Mouse (Mus musculus): ENCODE results near the gene Zfp609.

The Zfp609 gene

DNA sequence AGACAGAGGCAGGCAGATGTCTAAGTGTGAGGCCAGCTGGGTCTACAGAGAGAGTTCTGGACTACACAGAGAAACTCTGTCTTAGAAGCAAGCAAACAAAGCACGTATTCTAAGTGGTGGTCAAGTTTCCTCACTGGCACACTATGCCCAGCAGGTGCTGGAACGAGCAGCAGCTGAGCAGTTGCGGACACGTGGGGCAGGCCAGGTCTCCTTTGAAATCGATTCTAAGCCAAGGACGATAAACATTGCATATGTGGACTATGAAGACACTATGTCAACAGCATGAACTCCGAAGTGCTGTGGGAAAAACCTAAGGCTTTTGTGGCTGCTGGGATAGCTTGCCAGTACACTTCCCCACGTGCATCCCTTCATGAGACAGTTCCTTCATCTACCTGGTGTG is 67.4 kb downstream of the Zfp609 start:
- no peak for DNase-seq (ENCODE audit: low spot score)

DNA sequence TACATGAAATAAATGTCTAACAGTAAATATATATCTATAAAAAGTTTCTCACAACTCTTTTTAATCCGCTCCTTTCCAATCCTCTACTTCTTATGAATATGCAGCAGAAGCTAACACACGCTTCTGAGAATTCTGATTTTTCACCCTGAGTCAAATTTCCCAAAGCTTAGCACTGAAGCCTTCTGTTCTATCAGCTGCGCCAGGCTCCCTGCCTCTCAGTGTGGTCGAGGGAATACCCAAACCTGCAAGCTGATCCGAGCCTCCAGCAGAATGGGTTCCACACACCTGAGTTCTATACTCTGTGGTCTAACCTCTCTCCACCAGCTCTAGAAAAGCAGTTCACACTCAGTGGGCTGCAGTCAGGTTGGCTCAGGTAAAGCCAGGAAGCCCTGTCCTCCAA is 68.1 kb downstream of the Zfp609 start:
- no peak for DNase-seq (ENCODE audit: low spot score)

DNA sequence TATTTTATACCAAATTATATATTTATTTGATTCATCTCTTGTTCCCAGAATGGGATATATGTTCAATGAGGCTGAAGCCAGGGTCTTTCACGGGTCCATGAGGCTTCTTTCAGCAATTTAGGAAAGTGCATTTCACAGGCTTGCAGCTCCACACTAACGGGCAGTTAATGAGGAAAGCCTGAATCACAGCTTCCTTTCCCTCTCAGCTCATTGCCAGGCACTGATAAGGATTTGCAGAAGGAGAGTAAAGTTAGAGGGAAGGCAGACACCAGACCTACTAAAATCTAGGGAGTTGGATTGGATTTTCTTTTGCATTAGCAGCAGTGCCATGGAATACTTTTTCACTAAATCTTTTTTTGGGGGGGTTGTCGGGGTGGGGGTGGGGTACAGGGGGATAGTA is 69.5 kb downstream of the Zfp609 start:
- no peak for DNase-seq (ENCODE audit: low spot score)

- no peak for DNase-seq (ENCODE audit: low spot score)
These were observed 71.5 kb downstream of the Zfp609 start for GRCm38 (mm10) chr9:65755673-65756375.

- no peak for DNase-seq (ENCODE audit: low spot score)
These were observed 72.2 kb downstream of the Zfp609 start for GRCm38 (mm10) chr9:65755164-65755563.

DNA sequence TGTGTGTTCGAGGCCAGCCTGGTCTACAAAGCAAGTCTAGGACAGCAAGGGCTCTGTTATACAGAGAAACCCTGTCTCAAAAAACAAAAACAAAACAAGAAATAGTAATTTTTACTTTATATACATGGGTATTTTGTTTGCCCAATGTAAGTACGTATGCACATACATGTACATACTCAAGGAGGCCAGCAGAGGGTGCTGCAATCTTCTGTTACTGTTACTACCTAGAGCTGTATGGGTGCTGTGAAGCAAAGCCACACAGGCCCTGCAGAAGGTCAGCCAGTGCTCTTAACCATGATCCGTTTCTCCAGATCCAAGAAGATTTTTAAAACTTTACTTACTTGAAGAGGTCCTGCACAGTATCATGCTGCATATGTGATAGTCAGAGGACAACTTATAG is 74.7 kb downstream of the Zfp609 start:
- no peak for DNase-seq (ENCODE audit: low spot score)

DNA sequence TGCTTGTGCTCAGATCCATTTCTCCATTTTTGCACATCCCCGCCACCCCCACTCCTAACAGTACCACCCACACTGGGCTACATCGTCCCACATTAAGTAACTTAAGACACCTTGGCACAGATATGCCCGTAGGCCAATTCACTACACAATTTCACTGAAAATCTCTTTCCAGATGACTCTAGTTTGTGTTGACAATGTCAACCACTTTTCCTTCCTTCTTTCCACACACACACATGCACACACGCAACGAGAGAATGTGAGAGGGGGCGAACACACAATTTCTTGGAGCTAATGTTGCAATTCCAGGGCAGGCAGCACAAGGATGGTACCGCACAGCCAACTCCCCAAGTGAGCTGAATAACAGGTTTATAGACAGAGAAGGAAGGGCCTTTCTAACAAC is 75.5 kb downstream of the Zfp609 start:
- DNase-seq (ENCODE audit: low spot score), result no peak

GRCm38 (mm10) chr9:65748102-65748501 is 79.3 kb downstream of the Zfp609 start:
- DNase-seq (ENCODE audit: low spot score), result no peak

DNA sequence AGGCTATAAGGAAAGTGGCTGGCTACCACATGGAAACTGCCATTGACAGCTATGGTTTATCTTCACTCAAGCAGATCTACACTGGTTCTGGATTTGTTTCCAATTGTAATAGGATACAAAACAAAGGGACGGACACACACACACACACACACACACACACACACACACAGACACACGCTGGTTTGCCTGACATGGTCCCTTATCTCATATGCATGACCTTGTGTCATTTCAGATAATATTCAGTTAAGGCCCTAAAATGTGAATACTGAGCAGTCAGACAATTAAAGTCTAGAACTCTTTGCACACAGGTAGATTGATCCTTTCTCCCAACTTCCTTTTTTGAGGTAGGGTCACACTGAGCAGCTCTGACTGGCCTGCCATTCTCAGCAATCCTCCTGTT is 80.9 kb downstream of the Zfp609 start:
- no peak for DNase-seq (ENCODE audit: low spot score)

GRCm38 (mm10) chr9:65745456-65745855 is 81.9 kb downstream of the Zfp609 start:
- DNase-seq (ENCODE audit: low spot score), result no peak

- DNase-seq (ENCODE audit: low spot score), result peak; percentile 32
These were observed 82.9 kb downstream of the Zfp609 start for GRCm38 (mm10) chr9:65744171-65745082.

GRCm38 (mm10) chr9:65743809-65744170 is 83.6 kb downstream of the Zfp609 start:
- DNase-seq (ENCODE audit: low spot score), result no peak

- DNase-seq (ENCODE audit: low spot score), result no peak
These were observed 84.0 kb downstream of the Zfp609 start for GRCm38 (mm10) chr9:65743322-65743721.

DNA sequence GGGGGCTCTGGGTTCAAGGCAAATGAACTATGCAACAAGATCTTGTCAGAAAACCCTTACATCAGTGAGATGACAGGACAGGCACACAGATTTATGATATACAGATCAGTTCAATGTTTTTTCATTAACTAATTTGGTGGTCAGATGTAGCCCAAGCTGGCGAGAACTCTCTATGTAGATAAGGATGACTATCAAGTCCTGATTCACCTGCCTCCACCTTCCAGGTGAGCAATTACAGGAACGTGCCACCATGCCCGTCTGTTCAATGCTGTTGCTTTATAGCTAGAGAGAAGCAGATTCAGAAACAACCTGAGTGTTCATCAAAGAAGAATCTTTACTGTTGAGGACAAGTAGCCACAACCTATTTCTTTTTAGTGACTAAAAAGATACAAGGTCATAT is 84.6 kb downstream of the Zfp609 start:
- DNase-seq (ENCODE audit: low spot score), result no peak

DNA sequence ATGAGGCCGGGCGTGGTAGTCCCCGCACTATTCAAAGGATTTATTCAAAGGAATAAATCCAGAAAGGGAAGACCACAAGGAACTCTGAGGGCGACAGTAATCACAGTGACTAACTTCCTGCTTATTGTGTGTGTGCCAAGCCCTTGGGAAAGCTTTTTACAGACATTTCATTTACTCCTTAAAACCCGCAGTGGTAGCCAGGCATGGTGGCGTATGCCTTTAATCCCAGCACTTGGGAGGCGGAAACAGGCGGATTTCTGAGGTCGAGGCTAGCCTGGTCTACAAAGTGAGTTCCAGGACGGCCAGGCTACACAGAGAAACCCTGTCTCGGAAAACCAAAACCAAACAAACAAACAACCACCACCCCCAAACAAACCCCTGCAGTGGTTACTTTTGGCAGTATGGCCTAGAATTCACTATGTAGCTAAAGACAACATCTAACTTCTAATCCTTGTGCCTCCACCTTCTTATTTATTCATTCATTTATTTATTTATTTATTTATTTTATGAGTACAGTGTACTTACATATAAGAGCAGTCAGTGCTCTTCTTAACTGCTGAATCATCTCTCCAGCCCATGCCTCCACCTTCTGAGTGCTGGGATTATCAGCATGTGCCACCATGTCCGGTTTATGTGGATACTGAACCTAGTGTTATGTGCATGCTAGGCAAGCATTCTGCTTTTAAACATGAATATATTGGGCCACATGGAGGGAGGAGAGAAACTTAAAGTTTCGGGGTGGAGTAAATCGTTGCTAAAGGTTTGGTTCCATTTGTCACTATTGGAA is 86.1 kb downstream of the Zfp609 start:
- no peak for DNase-seq (ENCODE audit: low spot score)

- DNase-seq (ENCODE audit: low spot score), result no peak
These were observed 92.4 kb downstream of the Zfp609 start for GRCm38 (mm10) chr9:65734931-65735330.

DNA sequence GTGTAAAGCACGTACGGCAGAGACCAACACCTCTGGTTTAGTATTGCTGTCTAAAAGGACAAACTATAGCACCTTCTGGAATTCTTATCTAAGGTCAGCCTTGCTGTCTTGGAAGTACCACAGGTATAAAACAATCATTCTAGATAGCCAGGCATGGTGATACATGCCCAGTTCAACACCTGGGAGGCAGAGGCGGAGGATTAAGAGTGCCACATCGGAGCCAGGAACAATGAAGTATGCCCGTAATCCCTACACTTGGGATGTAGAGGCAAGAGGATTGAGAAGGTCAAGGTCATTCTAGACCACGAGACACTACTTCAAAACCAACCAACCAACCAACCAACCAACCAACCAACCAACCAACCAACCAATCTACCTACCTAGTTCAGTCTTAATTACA is 98.8 kb downstream of the Zfp609 start:
- DNase-seq (ENCODE audit: low spot score), result no peak

GRCm38 (mm10) chr9:65727491-65727890 is 99.9 kb downstream of the Zfp609 start:
- no peak for DNase-seq (ENCODE audit: low spot score)

- no peak for DNase-seq (ENCODE audit: low spot score)
These were observed 100.9 kb downstream of the Zfp609 start for GRCm38 (mm10) chr9:65726431-65726830.

DNA sequence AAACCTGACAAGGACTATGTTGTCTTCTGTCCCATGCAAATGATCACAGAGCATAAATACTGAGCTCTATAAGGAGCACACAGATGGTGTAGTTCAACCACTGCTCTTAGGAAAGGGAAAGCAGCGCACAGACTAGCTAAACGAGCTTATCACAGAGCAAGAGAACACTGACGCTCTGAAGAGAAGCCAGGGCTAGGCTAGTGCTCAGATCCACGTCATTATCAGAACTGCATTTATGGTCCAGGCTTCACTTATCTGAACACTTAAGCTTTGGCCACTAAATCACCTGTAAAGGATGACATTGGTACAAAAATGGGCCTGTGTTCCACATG is 102.1 kb downstream of the Zfp609 start:
- DNase-seq (ENCODE audit: low spot score), result no peak

DNA sequence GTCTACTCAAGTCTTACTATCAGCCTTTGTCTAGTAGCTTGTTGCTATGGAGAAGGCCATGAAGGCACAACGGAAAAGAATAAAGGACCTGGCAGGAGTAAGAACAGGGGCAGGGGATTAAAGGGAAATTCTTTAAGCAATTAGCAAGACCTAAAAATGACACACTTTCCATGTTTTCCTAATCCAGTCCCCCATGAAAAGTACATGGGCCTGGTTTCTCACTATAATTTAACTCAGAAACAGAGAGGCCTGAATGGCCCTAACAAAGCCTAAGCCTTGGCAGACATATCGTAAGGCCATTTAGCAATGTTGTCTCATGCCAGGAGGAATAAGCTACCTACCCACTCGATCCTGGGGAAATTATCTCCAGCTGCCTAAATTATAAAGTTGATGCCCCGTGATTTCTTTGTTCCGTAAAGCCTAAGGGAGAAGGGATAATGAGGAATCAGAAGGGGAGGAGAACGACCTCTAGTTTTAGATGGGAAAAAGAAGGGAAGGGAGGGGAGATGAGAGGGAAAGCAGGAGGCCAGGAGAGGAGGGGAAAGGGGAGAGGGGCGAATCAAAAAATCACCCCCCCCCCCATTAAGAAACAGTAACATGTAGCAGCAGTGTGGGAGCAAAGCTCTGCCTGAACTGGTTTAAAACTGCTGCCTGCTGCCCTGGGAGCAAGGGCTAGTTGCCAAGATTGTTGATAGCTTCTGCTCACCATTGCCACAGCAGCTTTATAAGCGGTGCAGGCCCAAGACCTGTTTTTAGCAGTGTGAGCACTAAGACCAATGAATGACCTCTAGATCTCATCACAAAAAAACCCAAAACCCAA is 102.7 kb downstream of the Zfp609 start:
- DNase-seq (ENCODE audit: low spot score), result peak; percentile 44

DNA sequence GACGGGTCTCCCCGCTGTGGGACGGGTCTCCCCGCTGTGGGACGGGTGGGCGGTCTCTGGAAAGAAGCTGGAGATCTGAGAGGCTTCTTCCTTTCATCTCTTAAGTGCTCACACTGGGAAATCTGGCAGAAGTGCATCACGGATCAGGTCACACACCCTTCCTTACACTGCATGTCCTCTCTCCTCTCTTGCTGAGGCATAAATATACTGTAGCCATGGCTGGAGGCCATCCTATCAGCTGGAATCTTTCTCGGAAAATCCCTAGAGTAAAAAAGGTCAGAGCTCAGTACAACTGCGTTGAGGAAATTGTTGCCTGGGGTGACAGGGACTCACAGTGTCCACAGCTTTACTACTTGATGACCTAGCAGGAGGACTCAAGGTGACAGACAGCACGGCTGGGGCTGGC is 106.2 kb downstream of the Zfp609 start:
- DNase-seq (ENCODE audit: low spot score), result no peak
